Mouse (Mus musculus) kidney, adult 2 months (tissue): Measurements from ENCODE around the gene Gtf2h1.

ENCODE experiments used
- CTCF ChIP-seq: fragments of 200-500 bp; conservative IDR thresholded peaks from 2 replicates; pipeline ENCODE4 v1.5.1; 2011; ENCODE audit warnings: low read depth, mild to moderate bottlenecking, control low read depth, low read length, moderate library complexity, mixed read lengths; ENCODE audit not compliant: insufficient read depth, insufficient read length
- POLR2A ChIP-seq: fragments of 200-500 bp; IDR thresholded peaks from one replicate; pipeline ENCODE4 v1.6.1; 2011; ENCODE audit warnings: low read depth, low read length, control low read depth

- TF ChIP-seq CTCF (no peak), POLR2A (no peak)
These were observed 46.4 kb downstream of the Gtf2h1 start for GRCm38 (mm10) chr7:46842278-46842677.
